Mouse (Mus musculus): ENCODE results near the gene Gm8138. TPM values are rescaled to one million over a fixed set of nuclear protein-coding genes. Genes with fewer than 3 reads are reported as not detected.

Gm8138 gene
- polyA plus RNA-seq (2015; fragmentation: Illumina TruSeq; extraction: RNeasy Lipid Tissue Mini Kit (QIAGEN cat#74804); ENCODE audit: insufficient read depth, low read depth, low replicate concordance), result not detected

DNA sequence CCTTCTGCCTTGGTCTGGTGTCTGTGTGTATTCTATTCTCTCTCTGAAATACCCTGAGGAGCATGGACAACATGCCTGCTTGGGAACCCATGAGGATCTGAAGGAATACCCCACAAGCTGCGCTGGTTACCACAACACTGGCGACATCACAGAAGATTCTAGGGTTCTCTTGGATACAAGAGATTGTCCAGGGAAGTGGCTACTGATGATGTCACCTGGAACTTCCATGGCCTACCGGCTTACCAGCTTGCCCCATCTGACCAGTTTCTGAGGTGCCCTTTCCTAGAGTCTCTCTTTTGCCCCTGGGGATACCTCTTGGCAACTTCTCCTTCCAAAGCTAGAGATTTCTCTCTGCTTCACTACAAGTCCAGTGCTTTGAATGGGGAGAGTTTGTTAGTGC, at the start of gene Gm8138:
Gene Gm8138 (minus strand): TSS at position 101 of the 400 bp plus-strand sequence.

Other genes starting within 250 kb of the Gm8138 start
- not detected for gene Gm7233, start 236.5 kb downstream of the Gm8138 start, polyA plus RNA-seq (2015; fragmentation: Illumina TruSeq; extraction: RNeasy Lipid Tissue Mini Kit (QIAGEN cat#74804); ENCODE audit: insufficient read depth, low read depth, low replicate concordance)
- gene Gm8122, start 181.0 kb downstream of the Gm8138 start, polyA plus RNA-seq (2015; fragmentation: Illumina TruSeq; extraction: RNeasy Lipid Tissue Mini Kit (QIAGEN cat#74804); ENCODE audit: insufficient read depth, low read depth, low replicate concordance), result not detected
- not detected for gene Gm8126, start 157.7 kb downstream of the Gm8138 start, polyA plus RNA-seq (2015; fragmentation: Illumina TruSeq; extraction: RNeasy Lipid Tissue Mini Kit (QIAGEN cat#74804); ENCODE audit: insufficient read depth, low read depth, low replicate concordance)
- not detected for gene Gm9732, start 141.3 kb downstream of the Gm8138 start, polyA plus RNA-seq (2015; fragmentation: Illumina TruSeq; extraction: RNeasy Lipid Tissue Mini Kit (QIAGEN cat#74804); ENCODE audit: insufficient read depth, low read depth, low replicate concordance)
- gene Gm8127, start 122.5 kb downstream of the Gm8138 start, polyA plus RNA-seq (2015; fragmentation: Illumina TruSeq; extraction: RNeasy Lipid Tissue Mini Kit (QIAGEN cat#74804); ENCODE audit: insufficient read depth, low read depth, low replicate concordance), result not detected
- gene 1700001F09Rik, start 68.5 kb downstream of the Gm8138 start, polyA plus RNA-seq (2015; fragmentation: Illumina TruSeq; extraction: RNeasy Lipid Tissue Mini Kit (QIAGEN cat#74804); ENCODE audit: insufficient read depth, low read depth, low replicate concordance), result not detected
- gene Gm5799, start 127.2 kb upstream of the Gm8138 start, polyA plus RNA-seq (2015; fragmentation: Illumina TruSeq; extraction: RNeasy Lipid Tissue Mini Kit (QIAGEN cat#74804); ENCODE audit: insufficient read depth, low read depth, low replicate concordance), result not detected
- gene Gm17654, start 162.8 kb upstream of the Gm8138 start, polyA plus RNA-seq (2015; fragmentation: Illumina TruSeq; extraction: RNeasy Lipid Tissue Mini Kit (QIAGEN cat#74804); ENCODE audit: insufficient read depth, low read depth, low replicate concordance), result not detected
- not detected for gene Gm10375, start 191.7 kb upstream of the Gm8138 start, polyA plus RNA-seq (2015; fragmentation: Illumina TruSeq; extraction: RNeasy Lipid Tissue Mini Kit (QIAGEN cat#74804); ENCODE audit: insufficient read depth, low read depth, low replicate concordance)